ENCODE assay signal across 17 mouse cellular contexts in the genomic region with DNA sequence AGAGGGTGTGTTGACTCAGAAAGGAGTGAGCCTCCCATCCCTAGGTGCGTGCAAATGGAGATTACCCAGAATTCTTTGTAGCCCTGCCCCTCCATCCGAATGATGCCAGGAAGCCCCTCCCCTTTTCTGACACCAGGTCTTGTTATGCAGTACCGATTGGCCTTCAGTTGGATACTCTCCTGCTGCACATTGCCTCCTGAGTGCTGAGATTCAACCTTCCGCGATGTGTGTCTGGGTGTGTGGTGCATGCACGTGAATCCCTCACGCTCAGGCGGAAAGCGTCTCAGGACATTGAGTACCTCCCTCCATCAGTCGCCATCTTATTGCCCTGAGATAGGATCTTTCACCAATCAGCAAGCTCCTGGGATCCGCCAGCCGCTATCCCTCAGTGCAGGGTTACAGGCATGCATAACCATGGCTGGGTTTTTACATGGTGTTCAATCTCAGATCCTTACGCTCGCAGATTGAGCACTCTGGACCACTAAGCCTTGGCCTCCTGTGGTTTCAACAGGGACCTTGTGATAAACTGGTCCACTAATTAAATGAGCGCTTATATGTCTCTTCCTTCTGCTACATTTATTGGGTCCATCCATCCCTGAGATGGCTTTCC. TPM values are rescaled to one million over a fixed set of nuclear protein-coding genes. Genes with fewer than 3 reads are reported as not detected.
DNase-seq lines count a peak whose midpoint lies in the region; ATAC-seq and TF ChIP-seq lines count a peak whose summit lies in the region.
"Had no signal": no experiment of that assay in that cellular context is flagged by ENCODE, and none has a peak within 500 bp of the region (broad histone marks: within the 10 kb centered on the region; RNA-seq: fewer than 3 reads in every experiment).

No protein-coding gene starts in this region.

- H3K4me3 ChIP-seq in heart, adult 2 months: no peak overlapping the region
- no peak overlapping the region for H3K4me3 ChIP-seq in kidney, embryonic 14.5 days (ENCODE audit: low read length)
- no peak overlapping the region for H3K4me3 ChIP-seq in intestine, postnatal 0 days (ENCODE audit: low read depth, low read length)
- H3K4me3 ChIP-seq: hindbrain, embryonic 15.5 days; limb, embryonic 15.5 days had no signal

- intact Hi-C loops in heart, adult 2 months (cut with DNase I): no loop called here
- intact Hi-C loops in heart, postnatal 36 days (cut with DNase I): no loop called here

- no peak for TF ChIP-seq POLR2A in heart, adult 2 months (IDR thresholded peaks at IDR 0.05; ENCODE audit: insufficient read depth, low read depth, low read length)

- TF ChIP-seq CTCF in heart, adult 2 months (IDR thresholded peaks at IDR 0.05): no peak
- no peak for TF ChIP-seq CTCF in intestine, postnatal 0 days (IDR thresholded peaks at IDR 0.05; ENCODE audit: low read depth)

- peak; percentile 53; the same call in 1 of the 2 replicates for ATAC-seq in kidney, embryonic 14.5 days (ENCODE audit: low FRiP score, low TSS enrichment)
- ATAC-seq in intestine, postnatal 0 days: no peak
- ATAC-seq: forebrain, postnatal 0 days had no signal

- no peaks in the 10 kb centered on the region for H3K36me3 ChIP-seq in heart, adult 2 months (ENCODE audit: control insufficient read depth, insufficient read depth, low read length)
- no peaks in the 10 kb centered on the region for H3K36me3 ChIP-seq in kidney, embryonic 14.5 days (ENCODE audit: control insufficient read depth, insufficient read depth, low read length)
- peaks cover 3% of the 10 kb centered on the region; the same call in 1 of the 2 replicates for H3K36me3 ChIP-seq in intestine, postnatal 0 days (ENCODE audit: control insufficient read depth, insufficient read depth)

- 96% methylated on average over 15 of the region's 15 CpGs for WGBS in heart, adult 2 months
- 77% methylated on average over 15 of the region's 15 CpGs for WGBS in kidney, embryonic 14.5 days
- 79% methylated on average over 15 of the region's 15 CpGs for WGBS in intestine, postnatal 0 days

- no peaks in the 10 kb centered on the region for H3K9me3 ChIP-seq in kidney, embryonic 14.5 days (ENCODE audit: control insufficient read depth, low read length)
- H3K9me3 ChIP-seq in intestine, postnatal 0 days (ENCODE audit: control insufficient read depth): no peaks in the 10 kb centered on the region
- H3K9me3 ChIP-seq: hindbrain, embryonic 15.5 days; limb, embryonic 15.5 days had no signal

- peak overlapping the region; percentile 80 for H3K27ac ChIP-seq in heart, adult 2 months
- peak overlapping the region; percentile 33; the same call in 1 of the 2 replicates for H3K27ac ChIP-seq in kidney, embryonic 14.5 days (ENCODE audit: low read depth, low read length)
- peak overlapping the region; percentile 57 for H3K27ac ChIP-seq in intestine, postnatal 0 days (ENCODE audit: low read depth, low read length)
- H3K27ac ChIP-seq: hindbrain, embryonic 15.5 days; limb, embryonic 15.5 days had no signal

- DNase-seq in heart, adult 2 months: no peak
- no peak for DNase-seq in heart, postnatal 36 days
- DNase-seq in kidney, adult 11 months: no peak
- peak; percentile 89 for DNase-seq in MN1 (ENCODE audit: low spot score)
- no peak for DNase-seq in cerebellum, postnatal 36 days
- DNase-seq in retina, embryonic 14.5 days (ENCODE audit: low spot score): no peak
- DNase-seq: cerebellum, postnatal 25 days; forebrain, postnatal 0 days; kidney, postnatal 14 days; layer of hippocampus, adult 9-11 months; midbrain, embryonic 14.5 days; right cerebral cortex, postnatal 14 days; thymus, postnatal 25 days had no signal

- no peak for TF ChIP-seq EP300 in heart, adult 2 months (IDR thresholded peaks at IDR 0.05; ENCODE audit: insufficient read depth, low read depth, low read length)

- no peaks in the 10 kb centered on the region for H3K27me3 ChIP-seq in heart, adult 2 months (ENCODE audit: control insufficient read depth, insufficient read depth, low read length)
- no peaks in the 10 kb centered on the region for H3K27me3 ChIP-seq in kidney, embryonic 14.5 days (ENCODE audit: control insufficient read depth, insufficient read depth, low read length)
- no peaks in the 10 kb centered on the region for H3K27me3 ChIP-seq in intestine, postnatal 0 days (replicated peaks; ENCODE audit: control insufficient read depth, insufficient read depth, low read length)
- H3K27me3 ChIP-seq: hindbrain, embryonic 15.5 days; limb, embryonic 15.5 days had no signal

- no peak overlapping the region for H3K4me2 ChIP-seq in kidney, embryonic 14.5 days (replicated peaks; ENCODE audit: low read depth, low read length)
- no peak overlapping the region for H3K4me2 ChIP-seq in intestine, postnatal 0 days (replicated peaks; ENCODE audit: low read depth)
- H3K4me2 ChIP-seq: hindbrain, embryonic 15.5 days; limb, embryonic 15.5 days had no signal

- no peaks in the 10 kb centered on the region for H3K79me2 ChIP-seq in heart, adult 2 months (replicated peaks; ENCODE audit: control insufficient read depth, insufficient read depth, low read length)

- no peak overlapping the region for H3K9ac ChIP-seq in heart, adult 2 months (ENCODE audit: low read depth, low read length)
- no peak overlapping the region for H3K9ac ChIP-seq in kidney, embryonic 14.5 days (ENCODE audit: low read depth, low read length)
- no peak overlapping the region for H3K9ac ChIP-seq in intestine, postnatal 0 days (ENCODE audit: low read depth, low read length)
- H3K9ac ChIP-seq: forebrain, postnatal 0 days; hindbrain, embryonic 15.5 days; limb, embryonic 15.5 days had no signal

- peaks cover 7% of the 10 kb centered on the region; the same call in 1 of the 2 replicates for H3K4me1 ChIP-seq in heart, adult 2 months (ENCODE audit: control insufficient read depth, insufficient read depth, low read length)
- peaks cover 7% of the 10 kb centered on the region for H3K4me1 ChIP-seq in kidney, embryonic 14.5 days (ENCODE audit: control insufficient read depth, insufficient read depth, low read length)
- H3K4me1 ChIP-seq in intestine, postnatal 0 days (replicated peaks; ENCODE audit: control insufficient read depth, insufficient read depth, low read length): peaks cover 10% of the 10 kb centered on the region; the same call in 1 of the 2 replicates
- H3K4me1 ChIP-seq: limb, embryonic 15.5 days had no signal

RNA-seq across cellular contexts. Expression of a gene that starts 19.4 kb away (rescaled TPM):
- total RNA-seq in heart, adult 2 months (2021): 10 to 100 TPM; 20.7 to 21.1 TPM
- 14.2 and 18.2 TPM in 2 replicates for polyA plus RNA-seq in heart, adult 2 months (2012; rRNA removed)
- 10 to 100 TPM; 24.9 to 30.9 TPM for total RNA-seq in heart, postnatal 36 days (2021)
- 8.7 and 10.5 TPM in 2 replicates for polyA plus RNA-seq in kidney, embryonic 14.5 days (2014; fragmentation: Nextera tagmentation; extraction: Ambion mirVana)
- polyA plus RNA-seq in intestine, postnatal 0 days (2015; fragmentation: Nextera tagmentation; extraction: Ambion mirVana): 24.1 and 31.3 TPM in 2 replicates

RNA-seq across cellular contexts. Expression of a gene that starts 57.7 kb away (rescaled TPM):
- total RNA-seq in heart, adult 2 months (2021): 10 to 100 TPM; 30.2 to 33.7 TPM
- polyA plus RNA-seq in heart, adult 2 months (2012; rRNA removed): 19.8 and 23.5 TPM in 2 replicates
- 10 to 100 TPM; 29.3 to 30.2 TPM for total RNA-seq in heart, postnatal 36 days (2021)
- 28.9 and 35.2 TPM in 2 replicates for polyA plus RNA-seq in kidney, embryonic 14.5 days (2014; fragmentation: Nextera tagmentation; extraction: Ambion mirVana)
- 14.7 and 16.1 TPM in 2 replicates for polyA plus RNA-seq in intestine, postnatal 0 days (2015; fragmentation: Nextera tagmentation; extraction: Ambion mirVana)
